8 mouse cellular contexts compared by ENCODE assay signal in genomic region chr19:45243918-45244700, GRCm38 (mm10). TPM values are rescaled to one million over a fixed set of nuclear protein-coding genes. Genes with fewer than 3 reads are reported as not detected.
DNase-seq lines count a peak whose midpoint lies in the region; ATAC-seq and TF ChIP-seq lines count a peak whose summit lies in the region.

No protein-coding gene starts in this region.

- H3K27me3 ChIP-seq in hindbrain, embryonic 11.5 days (ENCODE audit: control insufficient read depth, insufficient read depth, low read length), result peaks cover 73% of the 10 kb centered on the region
- H3K27me3 ChIP-seq in hindbrain, embryonic 13.5 days, result peaks cover 92% of the 10 kb centered on the region
- H3K27me3 ChIP-seq in E14TG2a.4 (ENCODE audit: insufficient read depth, low read length), result peaks cover 91% of the 10 kb centered on the region
- H3K27me3 ChIP-seq in kidney, postnatal 0 days (ENCODE audit: insufficient read depth, low read length), result peaks cover 67% of the 10 kb centered on the region
- peaks cover 85% of the 10 kb centered on the region for H3K27me3 ChIP-seq in neural tube, embryonic 12.5 days (replicated peaks)

- no peaks in the 10 kb centered on the region; the same call in 1 of the 2 replicates for H3K4me1 ChIP-seq in hindbrain, embryonic 11.5 days (replicated peaks; ENCODE audit: control insufficient read depth, insufficient read depth, low read length)
- H3K4me1 ChIP-seq in hindbrain, embryonic 13.5 days (replicated peaks), result peaks cover 35% of the 10 kb centered on the region
- H3K4me1 ChIP-seq in E14TG2a.4 (replicated peaks; ENCODE audit: low read depth, low read length), result peaks cover 42% of the 10 kb centered on the region
- no peaks in the 10 kb centered on the region for H3K4me1 ChIP-seq in kidney, postnatal 0 days (replicated peaks; ENCODE audit: insufficient read depth, low read length)
- peaks cover 20% of the 10 kb centered on the region; the same call in 1 of the 2 replicates for H3K4me1 ChIP-seq in neural tube, embryonic 12.5 days

- TF ChIP-seq POLR2A in brain, embryonic 14.5 days (IDR thresholded peaks at IDR 0.05; ENCODE audit: borderline replicate concordance, extremely low read depth, insufficient read depth, insufficient read length, poor library complexity, severe bottlenecking), result no peak

- H3K9ac ChIP-seq in hindbrain, embryonic 11.5 days (ENCODE audit: low read depth, low read length), result no peak overlapping the region
- H3K9ac ChIP-seq in hindbrain, embryonic 13.5 days, result no peak overlapping the region
- H3K9ac ChIP-seq in kidney, postnatal 0 days (ENCODE audit: low read depth, low read length), result no peak overlapping the region
- no peak overlapping the region for H3K9ac ChIP-seq in neural tube, embryonic 12.5 days

- peak overlapping the region; percentile 6; the same call in 1 of the 2 replicates for H3K4me3 ChIP-seq in hindbrain, embryonic 11.5 days (ENCODE audit: low read depth, low read length)
- H3K4me3 ChIP-seq in hindbrain, embryonic 13.5 days, result no peak overlapping the region
- peak overlapping the region; percentile 37; the same call in 1 of the 2 replicates for H3K4me3 ChIP-seq in E14TG2a.4 (replicated peaks; ENCODE audit: low read length)
- H3K4me3 ChIP-seq in kidney, postnatal 0 days (replicated peaks; ENCODE audit: low read depth, low read length), result no peak overlapping the region
- no peak overlapping the region for H3K4me3 ChIP-seq in neural tube, embryonic 12.5 days

- WGBS in hindbrain, embryonic 11.5 days, result 2% methylated on average over 29 of the region's 29 CpGs
- 2% methylated on average over 29 of the region's 29 CpGs for WGBS in hindbrain, embryonic 13.5 days
- 2% methylated on average over 29 of the region's 29 CpGs for WGBS in kidney, postnatal 0 days
- 2% methylated on average over 29 of the region's 29 CpGs for WGBS in neural tube, embryonic 12.5 days

- H3K4me2 ChIP-seq in hindbrain, embryonic 11.5 days (replicated peaks; ENCODE audit: low read depth, low read length), result no peak overlapping the region
- no peak overlapping the region for H3K4me2 ChIP-seq in hindbrain, embryonic 13.5 days
- H3K4me2 ChIP-seq in kidney, postnatal 0 days (ENCODE audit: low read length), result no peak overlapping the region
- H3K4me2 ChIP-seq in neural tube, embryonic 12.5 days (replicated peaks), result peak overlapping the region; percentile 16; the same call in 1 of the 2 replicates

- DNase-seq in hindbrain, embryonic 11.5 days (ENCODE audit: low spot score), result peak; percentile 76
- peak; percentile 61 for DNase-seq in brain, embryonic 14.5 days (ENCODE audit: low read depth)
- no peak for DNase-seq in kidney, postnatal 0 days (ENCODE audit: low spot score)
- DNase-seq in right cerebral cortex, adult 18-20 months, result no peak
- DNase-seq in cerebellum, adult 8-10 months, result no peak

- no peaks in the 10 kb centered on the region for H3K36me3 ChIP-seq in hindbrain, embryonic 11.5 days (ENCODE audit: control insufficient read depth, insufficient read depth, low read length)
- no peaks in the 10 kb centered on the region for H3K36me3 ChIP-seq in hindbrain, embryonic 13.5 days
- no peaks in the 10 kb centered on the region for H3K36me3 ChIP-seq in E14TG2a.4 (ENCODE audit: insufficient read depth, low read length)
- H3K36me3 ChIP-seq in kidney, postnatal 0 days (ENCODE audit: insufficient read depth, low read length), result no peaks in the 10 kb centered on the region
- no peaks in the 10 kb centered on the region for H3K36me3 ChIP-seq in neural tube, embryonic 12.5 days

- peak; percentile 100 for TF ChIP-seq CTCF in E14TG2a.4 (conservative IDR thresholded peaks at IDR 0.05; ENCODE audit: low read length)
- peak; percentile 99 for TF ChIP-seq CTCF in brain, embryonic 14.5 days (IDR thresholded peaks at IDR 0.05; ENCODE audit: borderline replicate concordance, extremely low read depth, insufficient read depth, insufficient read length)
- peak; percentile 87 for TF ChIP-seq CTCF in kidney, postnatal 0 days (IDR thresholded peaks at IDR 0.05; ENCODE audit: low read depth)

- H3K27ac ChIP-seq in hindbrain, embryonic 11.5 days (ENCODE audit: low read depth, low read length), result no peak overlapping the region
- no peak overlapping the region for H3K27ac ChIP-seq in hindbrain, embryonic 13.5 days
- H3K27ac ChIP-seq in kidney, postnatal 0 days, result no peak overlapping the region
- no peak overlapping the region for H3K27ac ChIP-seq in neural tube, embryonic 12.5 days

- ATAC-seq in hindbrain, embryonic 11.5 days (ENCODE audit: low FRiP score), result no peak
- no peak for ATAC-seq in hindbrain, embryonic 13.5 days (ENCODE audit: low FRiP score)
- no peak for ATAC-seq in kidney, postnatal 0 days (replicated peaks; ENCODE audit: low FRiP score, low read depth)
- no peak for ATAC-seq in neural tube, embryonic 12.5 days (ENCODE audit: low FRiP score, low read depth)

- H3K9me3 ChIP-seq in hindbrain, embryonic 11.5 days (ENCODE audit: control insufficient read depth, low read length), result no peaks in the 10 kb centered on the region
- no peaks in the 10 kb centered on the region for H3K9me3 ChIP-seq in hindbrain, embryonic 13.5 days
- H3K9me3 ChIP-seq in E14TG2a.4 (ENCODE audit: low read length), result no peaks in the 10 kb centered on the region
- H3K9me3 ChIP-seq in kidney, postnatal 0 days (replicated peaks; ENCODE audit: low read length), result no peaks in the 10 kb centered on the region
- no peaks in the 10 kb centered on the region for H3K9me3 ChIP-seq in neural tube, embryonic 12.5 days

RNA-seq across cellular contexts. Expression of gene Lbx1, which starts 8.5 kb away (rescaled TPM):
- polyA plus RNA-seq in hindbrain, embryonic 11.5 days (2014; fragmentation: Nextera tagmentation; extraction: Ambion mirVana), result 7.6 and 8.5 TPM in 2 replicates
- polyA plus RNA-seq in hindbrain, embryonic 13.5 days (2015; fragmentation: Nextera tagmentation; extraction: Ambion mirVana), result 9.5 and 11.8 TPM in 2 replicates
- 0.97 and 8.4 TPM in 2 replicates for polyA plus RNA-seq in brain, embryonic 14.5 days (2012; rRNA removed)
- 0.04 TPM in 1 of 2 replicates, not detected in the other for polyA plus RNA-seq in kidney, postnatal 0 days (2015; fragmentation: Nextera tagmentation; extraction: Ambion mirVana)
- polyA plus RNA-seq in neural tube, embryonic 12.5 days (2016; fragmentation: Nextera tagmentation; extraction: Ambion mirVana), result 20.3 and 21.3 TPM in 2 replicates

Comparison
In these comparisons a context has a peak if more than half of its experiments do, and no peak if none do; other contexts are left out.
1. H3K4me3 ChIP-seq: peak in hindbrain, embryonic 11.5 days (single experiment) and E14TG2a.4 (single experiment); none in hindbrain, embryonic 13.5 days (single experiment), kidney, postnatal 0 days (single experiment) and neural tube, embryonic 12.5 days (single experiment).
2. DNase-seq: peak in hindbrain, embryonic 11.5 days (single experiment) and brain, embryonic 14.5 days (single experiment); none in kidney, postnatal 0 days (single experiment), right cerebral cortex, adult 18-20 months (single experiment) and cerebellum, adult 8-10 months (single experiment).
3. Peak in every context shown above with its lines, with median percentiles within 50 percentile points of each other: CTCF ChIP-seq.